Mouse (Mus musculus) liver, embryonic 16.5 days (tissue): ENCODE results near the gene Serpinb8. TPM values are rescaled to one million over a fixed set of nuclear protein-coding genes. Genes with fewer than 3 reads are reported as not detected.

Experiments used
- ATAC-seq: fragments of 200-750 bp; cut with Nextera tagmentation; 2 replicates; pipeline ENCODE4 v1.8.0; 2017; ENCODE audit warnings: low read depth, mild to moderate bottlenecking, moderate number of reproducible peaks, moderate library complexity
- H3K27ac ChIP-seq: fragments of 300-500 bp; sonication (generic); 2 replicates; pipeline ENCODE4 v1.5.1; 2014; ENCODE audit warnings: mild to moderate bottlenecking, low read length
- H3K27me3 ChIP-seq: fragments of 300-500 bp; sonication (generic); 2 replicates; pipeline ENCODE4 v1.6.1; 2014; ENCODE audit warnings: low read depth, low read length, mixed read lengths; ENCODE audit not compliant: control insufficient read depth, insufficient read depth
- H3K36me3 ChIP-seq: fragments of 300-500 bp; sonication (generic); 2 replicates; pipeline ENCODE4 v1.6.1; 2014; ENCODE audit warnings: mild to moderate bottlenecking; ENCODE audit not compliant: control insufficient read depth, insufficient read depth
- H3K4me1 ChIP-seq: fragments of 300-500 bp; sonication (generic); 2 replicates; pipeline ENCODE4 v1.6.1; 2014; ENCODE audit warnings: low read depth, low read length, mixed read lengths; ENCODE audit not compliant: control insufficient read depth
- H3K4me2 ChIP-seq: fragments of 300-500 bp; sonication (generic); 2 replicates; pipeline ENCODE4 v1.6.1; 2014; ENCODE audit warnings: low read depth, low read length, mixed read lengths
- H3K4me3 ChIP-seq: fragments of 300-500 bp; sonication (generic); 2 replicates; pipeline ENCODE4 v1.5.1; 2014; ENCODE audit warnings: low read depth, mild to moderate bottlenecking, low read length
- H3K9ac ChIP-seq: fragments of 300-500 bp; sonication (generic); 2 replicates; pipeline ENCODE4 v1.6.1; 2014; ENCODE audit warnings: low read depth, low read length
- H3K9me3 ChIP-seq: fragments of 300-500 bp; sonication (generic); replicated peaks from 2 replicates; pipeline ENCODE4 v1.6.1; 2016; ENCODE audit warnings: low read length; ENCODE audit not compliant: control insufficient read depth
- WGBS: fragments of 180-500 bp; shearing (Covaris S2); extraction: QIAGEN DNeasy Blood & Tissue Kit; methylation state at CpG from one replicate; pipeline ENCODE4 v1.1.7; 2014; ENCODE audit not compliant: insufficient replicate concordance; 5-methylcytosine and 5-hydroxymethylcytosine counted together
- polyA plus RNA-seq: library from polyadenylated mRNA; unstranded; fragments of >200 nt; fragmentation: Nextera tagmentation; extraction: Ambion mirVana; gene quantifications from 2 replicates; pipeline ENCODE4 v1.2.1, GENCODE M21; 2015

Gene Serpinb8
- polyA plus RNA-seq, 1 experiment from 2014 or later = 0.08 TPM

GRCm38 (mm10) chr1:107622017-107622416, 32.2 kb downstream of the Serpinb8 start:
- H3K27me3 ChIP-seq = no peaks in the 10 kb centered on the region
- H3K27ac ChIP-seq = no peak overlapping the region
- H3K36me3 ChIP-seq = no peaks in the 10 kb centered on the region
- H3K4me2 ChIP-seq = no peak overlapping the region
- H3K9me3 ChIP-seq = no peaks in the 10 kb centered on the region
- no peak overlapping the region for H3K4me3 ChIP-seq
- no peaks in the 10 kb centered on the region for H3K4me1 ChIP-seq
- WGBS = 43% methylated on average over 4 of the region's 4 CpGs
- no peak overlapping the region for H3K9ac ChIP-seq
- no peak for ATAC-seq

GRCm38 (mm10) chr1:107635936-107636335, 46.1 kb downstream of the Serpinb8 start:
- no peak for ATAC-seq
- Histone ChIP-seq H3K36me3 (no peaks in the 10 kb centered on the region), H3K4me2 (no peak overlapping the region), H3K27ac (no peak overlapping the region), H3K4me3 (no peak overlapping the region), H3K9ac (no peak overlapping the region), H3K4me1 (no peaks in the 10 kb centered on the region), H3K9me3 (no peaks in the 10 kb centered on the region), H3K27me3 (no peaks in the 10 kb centered on the region)
- 29% methylated on average over 4 of the region's 4 CpGs for WGBS

- Histone ChIP-seq H3K27me3 (no peaks in the 10 kb centered on the region), H3K9ac (no peak overlapping the region), H3K27ac (no peak overlapping the region), H3K36me3 (no peaks in the 10 kb centered on the region), H3K9me3 (no peaks in the 10 kb centered on the region), H3K4me1 (no peaks in the 10 kb centered on the region), H3K4me2 (no peak overlapping the region), H3K4me3 (no peak overlapping the region)
- 66% methylated on average over 1 of the region's 1 CpGs for WGBS
- ATAC-seq = no peak
Observed at GRCm38 (mm10) chr1:107638056-107638455, 48.2 kb downstream of the Serpinb8 start.

- H3K4me3 ChIP-seq = no peak overlapping the region
- WGBS = 64% methylated on average over 3 of the region's 3 CpGs
- H3K27me3 ChIP-seq = no peaks in the 10 kb centered on the region
- no peak for ATAC-seq
- H3K27ac ChIP-seq = no peak overlapping the region
- H3K4me1 ChIP-seq = no peaks in the 10 kb centered on the region
- no peak overlapping the region for H3K4me2 ChIP-seq
- H3K9ac ChIP-seq = no peak overlapping the region
- H3K9me3 ChIP-seq = no peaks in the 10 kb centered on the region
- no peaks in the 10 kb centered on the region for H3K36me3 ChIP-seq
Observed at GRCm38 (mm10) chr1:107638459-107638858, 48.7 kb downstream of the Serpinb8 start.

- H3K9ac ChIP-seq = no peak overlapping the region
- H3K4me1 ChIP-seq = no peaks in the 10 kb centered on the region
- no peak overlapping the region for H3K27ac ChIP-seq
- no peak overlapping the region for H3K4me2 ChIP-seq
- H3K36me3 ChIP-seq = no peaks in the 10 kb centered on the region
- no peaks in the 10 kb centered on the region for H3K9me3 ChIP-seq
- H3K4me3 ChIP-seq = no peak overlapping the region
- WGBS = 79% methylated on average over 2 of the region's 2 CpGs
- ATAC-seq = no peak
- H3K27me3 ChIP-seq = no peaks in the 10 kb centered on the region
Observed at GRCm38 (mm10) chr1:107642457-107643118, 52.8 kb downstream of the Serpinb8 start.

- no peak overlapping the region for H3K4me2 ChIP-seq
- H3K27me3 ChIP-seq = no peaks in the 10 kb centered on the region
- H3K36me3 ChIP-seq = no peaks in the 10 kb centered on the region
- no peak overlapping the region for H3K4me3 ChIP-seq
- H3K9me3 ChIP-seq = no peaks in the 10 kb centered on the region
- no peaks in the 10 kb centered on the region for H3K4me1 ChIP-seq
- H3K9ac ChIP-seq = no peak overlapping the region
- no peak for ATAC-seq
- 53% methylated on average over 6 of the region's 6 CpGs for WGBS
- H3K27ac ChIP-seq = no peak overlapping the region
Observed at GRCm38 (mm10) chr1:107645086-107645485, 55.3 kb downstream of the Serpinb8 start.

GRCm38 (mm10) chr1:107657689-107658088, 67.9 kb downstream of the Serpinb8 start:
- 58% methylated on average over 2 of the region's 2 CpGs for WGBS
- Histone ChIP-seq H3K27me3 (no peaks in the 10 kb centered on the region), H3K4me1 (no peaks in the 10 kb centered on the region), H3K9me3 (no peaks in the 10 kb centered on the region), H3K9ac (no peak overlapping the region), H3K4me3 (no peak overlapping the region), H3K4me2 (no peak overlapping the region), H3K27ac (no peak overlapping the region), H3K36me3 (no peaks in the 10 kb centered on the region)
- no peak for ATAC-seq

Other genes starting within 250 kb of the Serpinb8 start
- gene Serpinb11, start 228.8 kb upstream of the Serpinb8 start, polyA plus RNA-seq = not detected in 2 replicates
- gene Serpinb7, start 190.4 kb upstream of the Serpinb8 start, polyA plus RNA-seq = 0.14 TPM in 1 of 2 replicates, not detected in the other
- gene Serpinb2, start 78.6 kb upstream of the Serpinb8 start, polyA plus RNA-seq = 2.1 and 2.6 TPM in 2 replicates